Mouse (Mus musculus) frontal cortex, postnatal 25 days (tissue): ENCODE data around the gene Pdzk1ip1.

Experiments
- DNase-seq, 2 experiments: peaks; one replicate each; pipeline ENCODE4 v3.0.0; 2022; ENCODE audit warnings: low spot score in 2 of 2

The Pdzk1ip1 gene

GRCm38 (mm10) chr4:115075204-115075915 is 13.1 kb upstream of the Pdzk1ip1 start:
- DNase-seq: no peak

GRCm38 (mm10) chr4:115078892-115079820 is 9.4 kb upstream of the Pdzk1ip1 start:
- DNase-seq: no peak

- no peak for DNase-seq
Observed at GRCm38 (mm10) chr4:115079821-115080349, 8.6 kb upstream of the Pdzk1ip1 start.

GRCm38 (mm10) chr4:115083031-115083430 is 5.5 kb upstream of the Pdzk1ip1 start:
- DNase-seq: no peak

- DNase-seq: peak; percentile 24 to 31
Observed at GRCm38 (mm10) chr4:115085522-115086095, 2.9 kb upstream of the Pdzk1ip1 start.

- no peak for DNase-seq
Observed at GRCm38 (mm10) chr4:115086257-115086656, 2.3 kb upstream of the Pdzk1ip1 start.

GRCm38 (mm10) chr4:115086763-115087415 is 1.6 kb upstream of the Pdzk1ip1 start:
- DNase-seq: no peak

GRCm38 (mm10) chr4:115090592-115090991 is 2.1 kb downstream of the Pdzk1ip1 start:
- no peak for DNase-seq

GRCm38 (mm10) chr4:115091806-115092205 is 3.3 kb downstream of the Pdzk1ip1 start:
- DNase-seq: no peak

GRCm38 (mm10) chr4:115093331-115093864 is 4.9 kb downstream of the Pdzk1ip1 start:
- no peak for DNase-seq

- DNase-seq: no peak
Observed at GRCm38 (mm10) chr4:115094056-115094455, 5.5 kb downstream of the Pdzk1ip1 start.

GRCm38 (mm10) chr4:115095671-115096434 is 7.3 kb downstream of the Pdzk1ip1 start:
- no peak for DNase-seq

GRCm38 (mm10) chr4:115096435-115097145 is 8.1 kb downstream of the Pdzk1ip1 start:
- DNase-seq: no peak

- DNase-seq: no peak
Observed at GRCm38 (mm10) chr4:115097146-115097496, 8.6 kb downstream of the Pdzk1ip1 start.

- DNase-seq: peak; percentile 55 to 58
Observed at GRCm38 (mm10) chr4:115101682-115102081, 13.2 kb downstream of the Pdzk1ip1 start.

GRCm38 (mm10) chr4:115103510-115103909 is 15.0 kb downstream of the Pdzk1ip1 start:
- no peak for DNase-seq

- no peak for DNase-seq
Observed at GRCm38 (mm10) chr4:115111167-115111566, 22.7 kb downstream of the Pdzk1ip1 start.

GRCm38 (mm10) chr4:115113266-115113665 is 24.8 kb downstream of the Pdzk1ip1 start:
- no peak for DNase-seq

GRCm38 (mm10) chr4:115119642-115120041 is 31.1 kb downstream of the Pdzk1ip1 start:
- DNase-seq: no peak

GRCm38 (mm10) chr4:115121162-115121561 is 32.7 kb downstream of the Pdzk1ip1 start:
- DNase-seq: no peak
